Mouse (Mus musculus): ENCODE measurements around the gene Agbl2. TPM values are rescaled to one million over a fixed set of nuclear protein-coding genes. Genes with fewer than 3 reads are reported as not detected.

Agbl2 gene
- polyA plus RNA-seq, 1 experiment = 0.73 TPM

- no peak for DNase-seq (ENCODE audit: low read depth)
Measured at GRCm38 (mm10) chr2:90871180-90871961, 88.8 kb downstream of the Agbl2 start.

GRCm38 (mm10) chr2:90874025-90874424 is 91.5 kb downstream of the Agbl2 start:
- DNase-seq (ENCODE audit: low read depth) = no peak

DNA sequence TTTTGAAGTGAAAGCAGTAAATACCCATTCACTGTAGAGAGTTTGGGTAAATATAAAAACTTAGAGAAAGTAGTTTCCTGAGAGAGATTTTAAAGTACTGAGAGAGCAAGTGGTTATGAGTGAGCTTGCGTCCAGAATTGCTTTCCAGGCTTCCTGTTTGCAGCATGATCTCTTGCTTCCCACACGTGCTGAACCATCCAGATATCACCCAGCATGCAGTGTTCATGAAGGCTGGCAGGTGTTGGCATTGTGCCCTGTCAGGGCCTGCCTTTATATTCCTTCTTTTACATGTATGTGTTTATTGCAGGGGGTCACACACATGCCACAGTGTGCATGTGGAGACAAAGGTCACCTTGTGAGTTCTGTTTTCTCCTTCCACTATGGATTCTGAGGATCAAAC is 92.7 kb downstream of the Agbl2 start:
- DNase-seq (ENCODE audit: low read depth) = no peak

GRCm38 (mm10) chr2:90877584-90878259 is 95.2 kb downstream of the Agbl2 start:
- DNase-seq (ENCODE audit: low read depth) = no peak

DNA sequence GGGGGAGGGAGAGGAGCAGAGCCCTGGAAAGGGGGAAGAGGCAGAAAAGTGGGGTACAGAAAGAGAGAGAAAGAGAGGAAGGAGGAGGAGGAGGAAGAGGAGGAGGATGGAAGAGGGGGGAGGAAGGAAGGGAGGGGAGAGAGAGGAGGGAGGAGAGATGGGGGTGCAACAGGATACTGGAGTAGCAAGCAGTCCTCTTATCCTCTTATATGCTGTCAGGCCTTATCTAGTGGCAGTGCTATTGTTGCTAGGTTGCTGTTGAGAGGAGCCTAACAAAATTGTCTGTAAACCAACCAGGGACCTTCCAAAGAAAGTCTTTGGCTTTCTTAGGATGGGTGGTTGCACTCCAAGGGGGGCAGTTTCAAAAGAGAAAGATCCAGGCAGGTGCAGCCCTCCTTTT is 96.9 kb downstream of the Agbl2 start:
- no peak for DNase-seq (ENCODE audit: low read depth)

- DNase-seq (ENCODE audit: low read depth) = no peak
Measured at GRCm38 (mm10) chr2:90880144-90880785, 97.7 kb downstream of the Agbl2 start.

DNA sequence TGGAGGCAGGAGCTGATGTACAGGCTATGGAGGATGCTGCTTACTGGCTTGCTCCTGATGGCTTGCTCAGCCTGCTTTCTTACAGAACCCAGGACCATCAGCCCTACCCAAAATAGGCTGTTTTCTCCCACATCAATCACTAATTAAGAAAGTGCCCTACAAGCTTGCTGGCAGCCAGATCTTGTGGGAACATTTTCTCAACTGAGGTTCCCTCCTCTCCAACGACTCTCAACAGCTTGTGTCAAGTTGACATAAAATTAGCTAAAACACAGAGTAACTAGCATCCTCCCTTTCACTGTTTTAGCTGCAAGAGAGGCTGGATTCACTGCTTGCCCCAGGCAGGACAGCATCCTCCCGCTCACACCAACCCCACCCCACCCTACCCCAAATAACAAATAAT is 99.3 kb downstream of the Agbl2 start:
- DNase-seq (ENCODE audit: low read depth) = no peak

Other genes starting within 250 kb of the Agbl2 start
- gene Ptprj, start 202.1 kb upstream of the Agbl2 start, polyA plus RNA-seq (2012; rRNA removed) = 11.8 and 17.0 TPM in 2 replicates
- gene Nup160, start 105.5 kb upstream of the Agbl2 start, polyA plus RNA-seq (2012; rRNA removed) = 6.8 and 8.1 TPM in 2 replicates
- gene Fnbp4, start 37.4 kb upstream of the Agbl2 start, polyA plus RNA-seq (2012; rRNA removed) = 30.0 and 36.1 TPM in 2 replicates
- 104 and 130 TPM in 2 replicates for gene Mtch2, start 64.4 kb downstream of the Agbl2 start, polyA plus RNA-seq (2012; rRNA removed)
- gene C1qtnf4, start 103.1 kb downstream of the Agbl2 start, polyA plus RNA-seq (2012; rRNA removed) = 14.6 and 19.6 TPM in 2 replicates
- 16.0 and 16.7 TPM in 2 replicates for gene Kbtbd4, start 122.0 kb downstream of the Agbl2 start, polyA plus RNA-seq (2012; rRNA removed)
- 177 and 223 TPM in 2 replicates for gene Ndufs3, start 122.1 kb downstream of the Agbl2 start, polyA plus RNA-seq (2012; rRNA removed)
- gene Celf1, start 157.7 kb downstream of the Agbl2 start, polyA plus RNA-seq (2012; rRNA removed) = 40.5 and 43.6 TPM in 2 replicates

Measured in gonadal fat pad, adult 2 months (tissue).